Mouse (Mus musculus) ES-Bruce4 (cell line): Measurements from ENCODE around the gene Lamc3.

Experiments used
- CTCF ChIP-seq: IDR thresholded peaks from one replicate; pipeline ENCODE4 v1.8.1; 2011; ENCODE audit warnings: low read depth, low read length
- EP300 ChIP-seq: IDR thresholded peaks from 2 replicates; pipeline ENCODE4 v1.6.1; 2011; ENCODE audit warnings: low read depth, low read length; ENCODE audit not compliant: insufficient read depth
- POLR2A ChIP-seq: IDR thresholded peaks from one replicate; pipeline ENCODE4 v1.8.1; 2011; ENCODE audit warnings: low read length; ENCODE audit not compliant: insufficient read depth

DNA sequence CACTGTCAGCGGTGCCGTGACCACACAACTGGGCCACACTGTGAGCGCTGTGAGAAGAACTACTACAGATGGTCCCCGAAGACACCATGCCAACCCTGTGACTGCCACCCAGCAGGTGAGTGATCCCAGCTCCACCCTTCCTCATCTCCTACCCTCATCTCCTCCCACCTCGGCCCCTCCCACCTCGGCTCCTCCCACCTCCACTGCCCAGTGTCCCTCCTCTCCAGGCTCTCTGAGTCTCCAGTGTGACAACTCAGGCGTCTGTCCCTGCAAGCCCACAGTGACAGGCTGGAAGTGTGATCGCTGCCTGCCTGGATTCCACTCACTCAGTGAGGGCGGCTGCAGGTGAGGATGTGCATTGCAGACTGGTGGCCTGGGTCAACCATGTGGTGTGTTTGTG, 18.6 kb downstream of the Lamc3 start:
- TF ChIP-seq POLR2A (no peak), CTCF (no peak), EP300 (no peak)
